Mouse (Mus musculus): Measurements from ENCODE around the gene Tln2. TPM values are rescaled to one million over a fixed set of nuclear protein-coding genes. Genes with fewer than 3 reads are reported as not detected.

The Tln2 gene
- polyA plus RNA-seq, 2 experiments, result 17.5 to 39.2 TPM

GRCm38 (mm10) chr9:67264896-67265295 lies 294.6 kb downstream of the Tln2 start:
- H3K4me2 ChIP-seq (replicated peaks; ENCODE audit: low read depth, low read length, severe bottlenecking), result no peak overlapping the region
- no peaks in the 10 kb centered on the region for H3K27me3 ChIP-seq (ENCODE audit: control insufficient read depth, insufficient read depth, low read length)
- H3K36me3 ChIP-seq (ENCODE audit: control insufficient read depth, insufficient read depth, low read length), result no peaks in the 10 kb centered on the region; the same call in 1 of the 2 replicates
- DNase-seq (ENCODE audit: low spot score) (no peak), ATAC-seq (ENCODE audit: low FRiP score, low read depth) (no peak)
- no peak overlapping the region for H3K9ac ChIP-seq (ENCODE audit: low read depth, low read length, severe bottlenecking)
- no peaks in the 10 kb centered on the region for H3K9me3 ChIP-seq (ENCODE audit: control insufficient read depth, low read length)
- no peak overlapping the region for H3K27ac ChIP-seq (replicated peaks; ENCODE audit: low read depth, low read length)
- 56% methylated on average over 2 of the region's 2 CpGs for WGBS
- H3K4me1 ChIP-seq (ENCODE audit: control insufficient read depth, insufficient read depth, low read length), result peaks cover 58% of the 10 kb centered on the region
- no peak for TF ChIP-seq POLR2A (IDR thresholded peaks at IDR 0.05; ENCODE audit: borderline replicate concordance, extremely low read depth, insufficient read depth, insufficient read length)
- H3K4me3 ChIP-seq (replicated peaks; ENCODE audit: low read length), result no peak overlapping the region

- Histone ChIP-seq H3K4me3 (replicated peaks; ENCODE audit: low read length) (no peak overlapping the region), H3K9ac (ENCODE audit: low read depth, low read length, severe bottlenecking) (no peak overlapping the region), H3K4me1 (ENCODE audit: control insufficient read depth, insufficient read depth, low read length) (peaks cover 21% of the 10 kb centered on the region), H3K9me3 (ENCODE audit: control insufficient read depth, low read length) (no peaks in the 10 kb centered on the region), H3K36me3 (ENCODE audit: control insufficient read depth, insufficient read depth, low read length) (peaks cover 8% of the 10 kb centered on the region), H3K27ac (replicated peaks; ENCODE audit: low read depth, low read length) (no peak overlapping the region), H3K27me3 (ENCODE audit: control insufficient read depth, insufficient read depth, low read length) (no peaks in the 10 kb centered on the region), H3K4me2 (replicated peaks; ENCODE audit: low read depth, low read length, severe bottlenecking) (no peak overlapping the region)
- no peak for DNase-seq (ENCODE audit: low spot score)
- WGBS, result 46% methylated on average over 13 of the region's 13 CpGs
- TF ChIP-seq POLR2A (IDR thresholded peaks at IDR 0.05; ENCODE audit: borderline replicate concordance, extremely low read depth, insufficient read depth, insufficient read length), result no peak
- ATAC-seq (ENCODE audit: low FRiP score, low read depth), result no peak
These were observed 298.5 kb downstream of the Tln2 start for GRCm38 (mm10) chr9:67260835-67261599.

GRCm38 (mm10) chr9:67250141-67250540 lies 309.4 kb downstream of the Tln2 start:
- H3K27me3 ChIP-seq (ENCODE audit: control insufficient read depth, insufficient read depth, low read length), result no peaks in the 10 kb centered on the region
- WGBS, result 63% methylated on average over 2 of the region's 2 CpGs
- TF ChIP-seq POLR2A (IDR thresholded peaks at IDR 0.05; ENCODE audit: borderline replicate concordance, extremely low read depth, insufficient read depth, insufficient read length), result no peak
- no peak overlapping the region for H3K27ac ChIP-seq (replicated peaks; ENCODE audit: low read depth, low read length)
- ATAC-seq (ENCODE audit: low FRiP score, low read depth) (no peak), DNase-seq (ENCODE audit: low spot score) (no peak)
- H3K4me1 ChIP-seq (ENCODE audit: control insufficient read depth, insufficient read depth, low read length), result peaks cover 10% of the 10 kb centered on the region; the same call in 1 of the 2 replicates
- peaks cover 11% of the 10 kb centered on the region for H3K36me3 ChIP-seq (ENCODE audit: control insufficient read depth, insufficient read depth, low read length)
- no peak overlapping the region for H3K4me2 ChIP-seq (replicated peaks; ENCODE audit: low read depth, low read length, severe bottlenecking)
- no peak overlapping the region for H3K4me3 ChIP-seq (replicated peaks; ENCODE audit: low read length)
- H3K9me3 ChIP-seq (ENCODE audit: control insufficient read depth, low read length), result peaks cover 3% of the 10 kb centered on the region; the same call in 1 of the 2 replicates
- no peak overlapping the region for H3K9ac ChIP-seq (ENCODE audit: low read depth, low read length, severe bottlenecking)

GRCm38 (mm10) chr9:67247365-67247950 lies 312.0 kb downstream of the Tln2 start:
- DNase-seq (ENCODE audit: low spot score) (no peak), ATAC-seq (ENCODE audit: low FRiP score, low read depth) (no peak)
- Histone ChIP-seq H3K27me3 (ENCODE audit: control insufficient read depth, insufficient read depth, low read length) (no peaks in the 10 kb centered on the region), H3K36me3 (ENCODE audit: control insufficient read depth, insufficient read depth, low read length) (peaks cover 8% of the 10 kb centered on the region), H3K4me2 (replicated peaks; ENCODE audit: low read depth, low read length, severe bottlenecking) (no peak overlapping the region), H3K27ac (replicated peaks; ENCODE audit: low read depth, low read length) (no peak overlapping the region), H3K9me3 (ENCODE audit: control insufficient read depth, low read length) (peaks cover 4% of the 10 kb centered on the region; the same call in 1 of the 2 replicates), H3K4me1 (ENCODE audit: control insufficient read depth, insufficient read depth, low read length) (peaks cover 10% of the 10 kb centered on the region; the same call in 1 of the 2 replicates), H3K4me3 (replicated peaks; ENCODE audit: low read length) (no peak overlapping the region), H3K9ac (ENCODE audit: low read depth, low read length, severe bottlenecking) (no peak overlapping the region)
- 84% methylated on average over 10 of the region's 10 CpGs for WGBS
- no peak for TF ChIP-seq POLR2A (IDR thresholded peaks at IDR 0.05; ENCODE audit: borderline replicate concordance, extremely low read depth, insufficient read depth, insufficient read length)

GRCm38 (mm10) chr9:67245265-67245664 lies 314.2 kb downstream of the Tln2 start:
- no peak overlapping the region for H3K4me3 ChIP-seq (replicated peaks; ENCODE audit: low read length)
- H3K36me3 ChIP-seq (ENCODE audit: control insufficient read depth, insufficient read depth, low read length), result peaks cover 11% of the 10 kb centered on the region
- no peak overlapping the region for H3K9ac ChIP-seq (ENCODE audit: low read depth, low read length, severe bottlenecking)
- H3K9me3 ChIP-seq (ENCODE audit: control insufficient read depth, low read length), result peaks cover 4% of the 10 kb centered on the region; the same call in 1 of the 2 replicates
- WGBS, result 96% methylated on average over 2 of the region's 2 CpGs
- no peak for TF ChIP-seq POLR2A (IDR thresholded peaks at IDR 0.05; ENCODE audit: borderline replicate concordance, extremely low read depth, insufficient read depth, insufficient read length)
- no peak overlapping the region for H3K27ac ChIP-seq (replicated peaks; ENCODE audit: low read depth, low read length)
- DNase-seq (ENCODE audit: low spot score) (no peak), ATAC-seq (ENCODE audit: low FRiP score, low read depth) (no peak)
- H3K4me2 ChIP-seq (replicated peaks; ENCODE audit: low read depth, low read length, severe bottlenecking), result no peak overlapping the region
- no peaks in the 10 kb centered on the region for H3K27me3 ChIP-seq (ENCODE audit: control insufficient read depth, insufficient read depth, low read length)
- H3K4me1 ChIP-seq (ENCODE audit: control insufficient read depth, insufficient read depth, low read length), result no peaks in the 10 kb centered on the region
